Mouse (Mus musculus) adipocyte (in vitro differentiated cells): ENCODE data around the gene Ptger3.

ENCODE experiments used
- DNase-seq: peaks from one replicate; pipeline ENCODE4 v3.0.0-alpha.2; 2016; ENCODE audit warnings: low spot score

Gene Ptger3

GRCm38 (mm10) chr3:157566725-157567565 lies at the start of gene Ptger3:
Gene Ptger3, plus strand, starts transcription at chr3:157566892.
- no peak for DNase-seq

DNA sequence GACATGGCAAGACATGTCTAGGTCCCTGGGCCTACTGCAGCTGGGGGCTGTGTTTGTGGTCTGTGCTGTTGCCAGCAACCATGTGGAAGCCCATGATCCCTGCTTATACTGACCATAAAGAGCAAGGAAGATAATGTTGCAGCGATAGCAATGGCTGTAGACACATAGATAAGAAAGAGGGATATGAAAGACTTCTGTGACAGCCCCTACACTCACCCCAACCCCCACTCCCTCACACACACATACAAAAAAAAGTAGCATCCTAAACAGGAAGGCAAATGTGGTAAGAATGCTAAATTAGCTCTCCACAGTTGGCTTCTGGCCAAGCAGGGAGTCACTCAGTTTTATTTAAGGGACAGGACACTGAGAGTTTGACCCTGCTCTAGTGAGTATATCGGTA lies 48.7 kb upstream of the Ptger3 start:
- DNase-seq, result no peak

GRCm38 (mm10) chr3:157520433-157520832 lies 46.3 kb upstream of the Ptger3 start:
- peak; percentile 74 for DNase-seq

GRCm38 (mm10) chr3:157523834-157524233 lies 42.9 kb upstream of the Ptger3 start:
- DNase-seq, result no peak

DNA sequence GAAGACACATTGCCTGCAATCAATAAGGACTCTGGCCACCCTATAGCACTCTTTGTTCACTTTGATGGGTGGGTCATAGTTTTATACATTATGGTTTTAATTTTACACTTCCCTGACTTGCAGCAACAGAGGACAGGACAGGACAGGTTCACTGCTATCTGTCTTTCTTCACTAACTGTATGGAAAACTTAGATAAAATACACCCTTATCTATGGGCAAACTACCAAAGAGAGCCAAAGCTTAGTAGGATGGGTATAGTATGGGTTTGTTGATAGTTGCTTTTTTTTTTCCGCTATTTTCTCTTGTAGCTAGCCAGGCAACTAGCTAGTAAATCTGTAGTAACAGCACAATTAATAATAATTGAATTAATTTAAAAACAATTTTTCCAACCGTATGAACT lies 35.1 kb upstream of the Ptger3 start:
- no peak for DNase-seq

DNA sequence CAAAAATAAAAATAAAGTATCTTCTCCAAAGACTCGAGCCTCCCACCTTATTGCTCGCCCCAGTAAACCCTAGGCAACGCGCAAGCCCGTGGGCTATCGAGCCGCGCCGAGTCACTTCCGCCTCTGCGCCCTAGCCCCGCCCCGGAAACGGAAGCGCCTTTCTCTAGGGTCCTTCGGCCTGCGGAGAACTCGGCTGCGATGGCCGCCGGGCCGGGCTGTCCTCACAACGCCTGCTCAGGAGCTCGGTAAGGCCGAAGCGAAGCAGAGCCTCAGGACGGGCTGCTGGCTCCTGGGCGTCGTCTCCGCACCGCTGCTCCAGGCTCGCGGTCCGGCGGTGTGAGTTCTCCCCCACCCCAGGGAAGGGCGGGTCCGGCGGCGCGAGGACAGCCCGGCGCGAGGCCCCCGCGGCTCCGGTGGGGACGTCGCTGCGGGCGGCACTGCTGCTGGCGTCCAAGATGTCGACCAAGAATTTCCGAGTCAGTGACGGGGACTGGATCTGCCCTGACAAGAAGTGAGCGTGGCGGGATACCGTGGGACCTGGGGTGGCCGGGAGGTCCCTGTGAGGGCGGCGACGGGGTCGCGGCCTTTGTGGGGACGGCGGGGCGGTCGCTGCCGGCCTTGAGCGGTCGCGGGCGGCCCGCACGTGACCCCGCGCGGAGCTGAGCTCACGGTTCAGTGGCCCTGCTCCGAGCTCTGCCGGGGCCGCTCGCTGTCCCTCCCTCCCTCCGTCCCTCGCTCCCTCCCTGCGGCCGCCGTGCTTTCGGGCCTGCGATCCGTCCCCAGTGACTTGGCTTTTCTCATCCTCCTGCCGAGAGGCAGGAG lies 32.5 kb upstream of the Ptger3 start, which contains the start of gene Zranb2:
Gene Zranb2 (plus strand): TSS at position 197 of the 822 bp plus-strand sequence.
- peak; percentile 96 for DNase-seq

- DNase-seq, result peak; percentile 64
Measured at GRCm38 (mm10) chr3:157534786-157535415, 31.8 kb upstream of the Ptger3 start.

GRCm38 (mm10) chr3:157549323-157549722 lies 17.4 kb upstream of the Ptger3 start:
- no peak for DNase-seq

GRCm38 (mm10) chr3:157549758-157550600 lies 16.7 kb upstream of the Ptger3 start:
- no peak for DNase-seq

- peak; percentile 83 for DNase-seq
Measured at GRCm38 (mm10) chr3:157565196-157565595, 1.5 kb upstream of the Ptger3 start.

GRCm38 (mm10) chr3:157567566-157568132 lies 957 bp downstream of the Ptger3 start:
- no peak for DNase-seq

GRCm38 (mm10) chr3:157572011-157572410 lies 5.3 kb downstream of the Ptger3 start:
- DNase-seq, result no peak

- no peak for DNase-seq
Measured at GRCm38 (mm10) chr3:157575441-157576342, 9.0 kb downstream of the Ptger3 start.

- DNase-seq, result no peak
Measured at GRCm38 (mm10) chr3:157576343-157576722, 9.6 kb downstream of the Ptger3 start.

- DNase-seq, result no peak
Measured at GRCm38 (mm10) chr3:157576862-157577261, 10.2 kb downstream of the Ptger3 start.

DNA sequence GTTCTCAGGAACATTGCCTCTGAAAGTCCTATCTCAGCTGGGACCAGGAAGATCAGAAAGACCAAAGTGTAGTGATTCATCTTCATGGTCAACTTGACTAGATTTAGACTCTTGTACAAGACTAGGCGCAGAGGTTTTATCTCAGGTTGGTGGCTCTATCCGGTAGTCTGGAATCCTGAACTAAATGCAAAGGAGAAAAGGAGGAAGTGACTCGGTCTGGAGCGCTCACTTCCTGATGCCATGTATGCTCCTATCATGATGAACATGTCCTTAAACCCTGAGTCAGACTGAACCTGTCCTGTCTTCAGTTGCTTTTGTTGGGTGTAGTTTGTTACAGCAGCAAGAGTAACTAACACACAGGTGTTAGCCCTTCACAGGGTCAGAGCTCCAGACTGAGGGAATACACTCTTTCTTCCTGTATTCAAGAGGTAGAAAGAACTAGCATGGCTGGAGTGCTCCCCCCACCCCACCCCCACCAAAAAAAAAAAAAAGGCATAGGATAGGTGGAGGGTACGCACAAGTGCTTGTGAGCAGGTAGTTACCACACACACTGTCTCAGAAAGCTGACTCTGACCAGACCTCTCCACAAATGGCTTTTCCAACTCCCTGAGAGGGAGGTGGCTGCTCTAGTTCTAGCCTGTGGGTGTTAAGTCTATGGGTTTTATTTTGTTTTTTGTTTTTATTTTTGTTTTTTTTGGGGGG lies 11.9 kb downstream of the Ptger3 start:
- DNase-seq, result no peak

DNA sequence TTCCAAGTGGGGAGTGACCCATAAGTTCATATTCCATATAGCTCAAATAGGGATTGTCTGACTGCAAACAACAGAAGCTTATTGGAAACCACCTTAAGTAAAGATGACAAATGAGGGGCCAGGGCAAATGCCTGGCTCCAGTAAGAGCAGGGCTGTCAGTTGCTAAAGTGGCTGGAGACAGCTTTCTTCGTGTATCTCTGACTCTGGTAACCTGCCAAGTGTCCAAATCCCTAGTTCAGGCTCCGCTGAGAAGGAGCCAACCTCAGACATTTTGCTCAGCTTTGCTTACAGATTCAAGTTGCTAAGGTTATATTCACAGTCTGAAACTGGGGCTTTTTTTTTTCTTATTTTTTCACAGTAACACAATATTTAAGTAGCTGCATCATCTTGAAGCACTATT lies 12.7 kb downstream of the Ptger3 start:
- peak; percentile 52 for DNase-seq

DNA sequence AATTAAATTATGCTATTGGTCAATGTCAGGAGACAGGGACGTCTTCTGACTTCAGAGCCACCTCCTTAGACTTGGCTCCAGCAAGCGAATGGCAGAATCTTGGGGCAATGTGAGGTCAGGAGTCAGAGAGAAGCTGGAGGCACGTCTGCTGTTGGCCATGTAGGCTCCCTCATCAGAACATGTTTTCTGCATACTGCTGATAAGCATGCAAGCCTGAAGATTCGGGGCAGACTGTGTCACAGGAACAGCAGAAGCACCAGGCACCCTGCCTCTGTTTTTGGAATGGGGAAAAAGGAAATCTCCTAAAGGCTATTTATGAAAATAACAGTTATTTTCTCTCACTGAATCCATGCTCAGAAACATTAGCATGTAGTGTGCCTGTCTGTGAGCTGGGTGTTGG lies 13.6 kb downstream of the Ptger3 start:
- DNase-seq, result peak; percentile 28

DNA sequence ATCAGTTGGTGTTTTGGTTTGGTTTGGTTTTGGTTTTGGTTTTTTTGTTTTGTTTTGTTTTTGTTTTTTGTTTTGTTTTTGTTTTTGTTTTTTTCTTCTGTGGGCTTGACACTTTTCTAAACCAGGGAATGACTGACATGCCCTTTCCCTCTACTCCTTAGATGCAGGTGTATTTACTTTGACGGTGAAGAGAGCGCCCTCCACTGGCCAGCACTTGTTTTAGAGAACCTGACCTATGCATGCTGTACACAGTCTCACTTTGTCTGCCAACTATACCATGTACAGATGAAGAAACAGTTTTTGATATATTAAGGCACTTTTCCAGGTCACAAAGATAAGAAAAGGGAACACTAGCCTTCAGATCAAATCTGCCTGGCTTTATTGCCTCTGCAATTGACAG lies 15.1 kb downstream of the Ptger3 start:
- DNase-seq, result no peak
